Mouse (Mus musculus) testis, adult 2 months (tissue): ENCODE results near the gene Scarb2. TPM values are rescaled to one million over a fixed set of nuclear protein-coding genes. Genes with fewer than 3 reads are reported as not detected.
A peak's percentile ranks its signal among the peaks of the same experiment; 100 is the strongest.
"Not testable (repeated sequence)": the region's sequence is repeated elsewhere in the genome, so short reads cannot be mapped to it uniquely, and the experiment has no call there.

ENCODE experiments used
- H3K27ac ChIP-seq: fragments of 200-500 bp; 2 replicates; pipeline ENCODE4 v1.5.1; 2012; ENCODE audit warnings: low read depth, low read length; ENCODE audit not compliant: control insufficient read depth, insufficient read depth
- H3K27me3 ChIP-seq: fragments of 200-500 bp; 2 replicates; pipeline ENCODE4 v1.6.1; 2012; ENCODE audit warnings: mild to moderate bottlenecking, low read length, moderate library complexity; ENCODE audit not compliant: control insufficient read depth, insufficient read depth
- H3K36me3 ChIP-seq: fragments of 200-500 bp; 2 replicates; pipeline ENCODE4 v1.6.1; 2012; ENCODE audit warnings: mild to moderate bottlenecking, low read length; ENCODE audit not compliant: control insufficient read depth, insufficient read depth
- H3K4me1 ChIP-seq: fragments of 200-500 bp; 2 replicates; pipeline ENCODE4 v1.6.1; 2012; ENCODE audit warnings: low read length; ENCODE audit not compliant: control insufficient read depth, insufficient read depth
- H3K4me3 ChIP-seq: fragments of 200-500 bp; 2 replicates; pipeline ENCODE4 v1.5.1; 2012; ENCODE audit warnings: low read depth, mild to moderate bottlenecking, low read length, moderate library complexity, mixed read lengths; ENCODE audit not compliant: control insufficient read depth
- CTCF ChIP-seq: fragments of 200-500 bp; IDR thresholded peaks from 2 replicates; pipeline ENCODE4 v1.5.1; 2012; ENCODE audit warnings: low read depth, mild to moderate bottlenecking, inconsistent platforms, low read length, moderate library complexity; ENCODE audit not compliant: control insufficient read depth, insufficient read depth, insufficient replicate concordance
- POLR2A ChIP-seq: fragments of 200-500 bp; IDR thresholded peaks from 2 replicates; pipeline ENCODE4 v1.6.1; 2012; ENCODE audit warnings: low read depth, mild to moderate bottlenecking, inconsistent platforms, low read length, moderate library complexity; ENCODE audit not compliant: control insufficient read depth
- polyA plus RNA-seq: library from polyadenylated mRNA; depleted of rRNA; stranded (reverse); fragments of >200 nt; gene quantifications from 2 replicates; pipeline ENCODE4 v1.2.3, GENCODE M21; 2012; rRNA removed

Gene Scarb2
- polyA plus RNA-seq = 3.6 and 4.3 TPM in 2 replicates

DNA sequence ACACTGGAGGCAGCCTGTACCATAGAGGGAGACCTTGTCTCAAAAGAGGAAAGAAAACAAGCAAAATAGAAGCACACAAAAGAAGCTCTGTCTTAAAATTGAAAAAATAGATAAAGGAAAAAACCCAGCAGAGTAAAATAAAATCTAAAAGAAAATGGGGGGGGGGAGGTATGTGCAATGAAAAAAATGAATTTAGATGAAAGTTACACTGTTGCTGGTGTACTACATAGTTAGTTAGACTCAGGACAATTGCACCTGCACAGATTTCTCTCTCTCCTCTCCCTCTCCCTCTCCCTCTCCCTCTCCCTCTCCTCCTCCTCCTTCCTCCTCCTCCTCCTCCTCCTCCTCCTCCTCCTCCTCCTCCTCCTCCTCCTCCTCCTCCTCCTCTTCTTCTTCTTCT lies at the start of gene Scarb2:
Gene Scarb2 (minus strand): TSS at position 101 of the 400 bp plus-strand sequence.
- Histone ChIP-seq H3K4me3 (peak within 1 kb of the TSS; percentile 70), H3K36me3 (no peaks in the 10 kb centered on the region), H3K27me3 (no peaks in the 10 kb centered on the region), H3K27ac (peak within 1 kb of the TSS; percentile 59; the same call in 1 of the 2 replicates), H3K4me1 (no peaks in the 10 kb centered on the region; the same call in none of the 2 replicates)
- no peak for TF ChIP-seq CTCF
- no peak for TF ChIP-seq POLR2A

DNA sequence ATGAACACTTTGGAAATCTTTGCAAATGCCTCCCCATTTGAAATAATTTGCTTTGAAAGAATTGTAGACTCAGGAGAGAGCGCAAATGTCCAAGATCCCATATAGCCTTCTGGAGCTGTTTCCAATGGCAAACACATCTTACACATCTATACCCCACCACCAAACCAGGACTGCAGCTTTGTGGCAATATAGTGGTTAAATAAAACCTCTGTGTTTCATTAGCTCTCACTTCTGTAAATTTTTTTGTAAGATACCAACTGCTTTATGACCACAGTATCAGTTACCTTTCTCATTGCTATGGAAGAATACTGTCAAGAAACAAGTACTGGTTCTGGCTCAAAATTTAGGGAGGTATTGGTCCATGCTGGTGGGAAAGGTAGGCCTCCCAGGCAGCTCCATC lies 49.3 kb upstream of the Scarb2 start:
- TF ChIP-seq POLR2A (no peak), CTCF (no peak)
- no peaks in the 10 kb centered on the region for H3K27me3 ChIP-seq
- no peaks in the 10 kb centered on the region for H3K4me1 ChIP-seq
- no peaks in the 10 kb centered on the region for H3K36me3 ChIP-seq
- H3K27ac ChIP-seq = no peak overlapping the region
- no peak overlapping the region for H3K4me3 ChIP-seq

DNA sequence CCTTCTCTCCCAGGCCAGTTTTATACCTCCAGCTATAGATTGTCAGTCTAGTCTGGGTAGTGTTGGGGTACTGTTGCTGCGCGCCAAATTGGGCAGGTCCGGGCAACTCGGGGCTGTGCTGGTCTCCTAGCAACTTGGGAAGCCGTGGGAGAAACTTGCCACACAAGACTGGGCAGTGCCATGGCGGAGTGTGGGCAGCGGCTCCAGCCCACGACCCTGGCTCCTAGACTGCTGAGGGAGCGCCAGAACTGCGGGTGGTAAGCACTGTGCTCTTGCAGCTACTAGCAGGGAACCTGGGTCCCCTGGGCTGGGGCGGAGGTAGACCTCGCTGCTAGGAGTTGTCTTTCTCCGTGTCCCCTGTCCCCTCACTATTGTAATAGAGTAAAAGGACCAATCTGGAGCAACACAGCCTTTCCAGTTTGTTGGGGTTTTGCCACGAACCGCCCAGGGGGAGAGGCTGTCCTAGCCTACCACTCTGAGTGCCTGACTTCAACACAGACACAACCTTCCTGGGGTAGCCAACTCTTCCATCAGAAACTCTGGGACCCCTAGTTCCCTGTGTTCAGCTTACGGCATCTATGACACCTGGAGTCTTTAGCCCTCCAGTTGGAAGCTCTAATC lies 48.4 kb upstream of the Scarb2 start, which contains the start of gene Fam47e:
Gene Fam47e (plus strand): TSS at position 179 of the 621 bp plus-strand sequence.
- TF ChIP-seq CTCF (no peak), POLR2A (no peak)

DNA sequence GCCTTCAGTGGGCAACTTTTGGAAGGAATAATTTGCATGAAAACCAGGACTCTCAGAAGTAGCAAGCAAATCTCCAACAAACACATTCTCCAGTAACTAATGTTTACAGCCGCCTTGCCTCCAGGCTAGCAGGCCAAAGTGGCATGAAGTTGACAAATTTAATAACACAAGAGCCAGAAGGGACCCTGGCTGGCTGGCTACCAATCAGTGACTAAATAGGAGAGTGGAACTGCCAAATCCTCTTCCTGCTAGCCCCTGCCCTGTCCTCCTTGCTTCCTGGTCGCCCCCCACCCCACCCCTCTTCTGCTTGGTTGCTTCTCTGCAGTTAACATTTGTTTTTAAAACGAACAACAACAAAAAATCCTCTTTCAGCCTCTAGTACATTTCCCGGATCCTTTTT lies 47.8 kb upstream of the Scarb2 start:
- no peaks in the 10 kb centered on the region for H3K36me3 ChIP-seq
- no peaks in the 10 kb centered on the region for H3K27me3 ChIP-seq
- no peaks in the 10 kb centered on the region for H3K4me1 ChIP-seq
- no peak overlapping the region for H3K27ac ChIP-seq
- TF ChIP-seq POLR2A (no peak), CTCF (no peak)
- no peak overlapping the region for H3K4me3 ChIP-seq

More for the DNA sequence above, 48.4 kb upstream of the Scarb2 start, which contains the start of gene Fam47e:
- Histone ChIP-seq H3K36me3 (no peaks in the 10 kb centered on the region), H3K4me1 (no peaks in the 10 kb centered on the region), H3K4me3 (no peak within 1 kb of the TSS), H3K27me3 (no peaks in the 10 kb centered on the region), H3K27ac (no peak within 1 kb of the TSS)

DNA sequence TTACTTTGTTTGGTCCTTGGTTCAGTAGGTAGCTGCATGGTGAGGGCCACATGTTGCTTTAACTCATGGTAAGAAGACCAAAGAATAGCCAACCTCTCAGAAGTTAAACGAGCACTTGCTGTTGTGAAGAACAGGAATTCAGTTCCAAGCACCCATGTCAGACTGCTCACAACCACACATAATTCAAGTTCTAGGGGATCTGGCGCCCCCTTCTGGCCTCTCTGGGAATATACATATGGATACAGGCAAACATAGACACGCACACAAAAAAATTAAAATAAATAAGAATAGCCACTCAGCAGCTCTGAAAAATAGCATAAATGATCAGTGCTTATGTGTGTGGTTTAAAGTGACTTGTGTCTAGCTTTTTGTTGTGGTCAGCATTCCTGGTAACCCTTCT lies 47.3 kb upstream of the Scarb2 start:
- no peak overlapping the region for H3K27ac ChIP-seq
- H3K4me3 ChIP-seq = no peak overlapping the region
- no peaks in the 10 kb centered on the region for H3K4me1 ChIP-seq
- TF ChIP-seq POLR2A (no peak), CTCF (no peak)
- no peaks in the 10 kb centered on the region for H3K27me3 ChIP-seq
- no peaks in the 10 kb centered on the region for H3K36me3 ChIP-seq

DNA sequence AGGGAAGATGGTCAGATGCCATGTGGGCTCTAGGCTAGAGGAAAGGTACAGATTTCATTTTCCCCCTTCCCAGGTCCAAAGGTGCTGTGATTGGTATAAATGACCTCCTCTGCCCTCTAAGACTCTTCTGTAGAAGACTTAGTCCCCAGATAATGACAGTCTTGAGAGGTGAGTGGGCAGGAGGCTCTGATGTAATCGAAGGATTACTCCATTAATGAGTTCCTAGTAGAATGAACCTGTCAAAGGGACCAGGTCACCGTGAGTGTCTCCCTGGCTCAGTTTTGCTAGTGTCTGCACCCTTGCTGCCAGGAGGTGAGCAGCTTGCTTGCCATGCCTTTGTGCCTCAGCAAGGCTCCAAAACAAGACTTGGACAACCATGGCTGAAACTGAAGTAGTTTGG lies 46.0 kb upstream of the Scarb2 start:
- TF ChIP-seq CTCF (no peak), POLR2A (no peak)
- Histone ChIP-seq H3K27me3 (no peaks in the 10 kb centered on the region), H3K27ac (no peak overlapping the region), H3K36me3 (no peaks in the 10 kb centered on the region), H3K4me3 (no peak overlapping the region), H3K4me1 (no peaks in the 10 kb centered on the region)

DNA sequence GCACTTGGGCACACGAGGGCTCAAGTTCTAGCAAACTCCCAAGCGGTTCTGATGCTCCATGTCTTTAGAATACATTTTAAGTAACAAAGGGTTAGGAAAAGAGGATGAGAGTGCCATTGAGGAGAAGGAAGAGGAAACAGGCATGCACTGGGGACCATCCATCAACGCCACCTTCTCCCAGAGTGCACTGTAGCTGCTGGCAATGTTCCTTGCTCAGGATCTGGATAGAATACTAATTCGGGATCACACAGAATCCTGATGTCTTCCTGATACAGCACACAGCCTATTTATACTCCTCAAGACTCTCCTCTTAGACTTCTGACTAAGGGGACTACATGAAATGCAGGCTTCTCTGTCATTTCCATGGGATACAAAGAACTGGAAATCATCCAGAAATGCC lies 33.1 kb upstream of the Scarb2 start:
- no peaks in the 10 kb centered on the region for H3K4me1 ChIP-seq
- H3K36me3 ChIP-seq = no peaks in the 10 kb centered on the region
- H3K4me3 ChIP-seq = no peak overlapping the region
- H3K27ac ChIP-seq = no peak overlapping the region
- H3K27me3 ChIP-seq = no peaks in the 10 kb centered on the region
- TF ChIP-seq CTCF = no peak
- no peak for TF ChIP-seq POLR2A

DNA sequence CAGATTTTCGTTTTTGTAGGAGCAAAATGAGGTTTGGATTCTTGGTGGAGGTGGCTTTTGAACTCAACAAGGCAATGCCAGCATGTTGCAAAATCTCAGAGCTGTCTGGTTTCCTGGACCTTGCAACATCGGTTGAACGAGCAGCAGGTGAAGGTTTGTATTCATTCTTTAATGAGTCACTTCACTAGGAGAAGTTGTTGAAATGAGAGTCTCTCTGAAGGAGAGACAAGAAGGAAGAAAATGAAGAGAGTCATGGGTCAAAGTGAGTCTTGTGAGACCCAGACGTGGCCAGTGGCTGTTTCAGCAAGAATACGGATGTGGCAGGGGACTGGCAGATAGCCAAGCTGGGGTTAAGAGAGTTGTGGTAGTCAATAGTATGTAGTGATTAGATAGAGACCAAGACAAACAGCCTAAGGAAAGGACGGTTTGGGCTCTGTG lies 18.2 kb upstream of the Scarb2 start:
- Histone ChIP-seq H3K4me3 (no peak overlapping the region), H3K4me1 (peaks cover 3% of the 10 kb centered on the region), H3K36me3 (no peaks in the 10 kb centered on the region), H3K27me3 (no peaks in the 10 kb centered on the region), H3K27ac (no peak overlapping the region)
- TF ChIP-seq CTCF = no peak
- TF ChIP-seq POLR2A = no peak

DNA sequence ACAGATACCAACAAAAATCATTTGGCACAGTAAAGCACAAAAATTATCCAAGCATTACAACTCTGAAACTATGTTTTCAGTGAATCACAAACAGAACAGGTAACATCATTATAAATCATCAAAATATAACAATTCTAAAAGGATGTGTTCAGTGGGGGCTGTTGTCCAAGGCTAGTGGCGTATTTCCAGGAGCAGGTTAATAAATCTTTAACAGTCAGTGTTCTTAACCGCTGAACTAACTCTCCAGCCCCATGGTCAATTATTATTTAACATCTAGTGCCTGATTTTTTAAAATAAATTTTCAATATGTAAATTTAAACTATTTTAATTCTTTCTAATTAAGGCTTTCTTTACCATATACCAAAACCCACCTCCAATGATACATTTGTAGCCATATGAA lies 14.5 kb upstream of the Scarb2 start:
- H3K27ac ChIP-seq, H3K4me1 ChIP-seq, H3K4me3 ChIP-seq, H3K27me3 ChIP-seq, H3K36me3 ChIP-seq: not testable (repeated sequence)
